ENCODE assay signal across 14 mouse cellular contexts in genomic region chr1:66874740-66875139, GRCm38 (mm10).
"Had no signal": no experiment of that assay in that cellular context is flagged by ENCODE, and none has a peak within 500 bp of the region (broad histone marks: within the 10 kb centered on the region; RNA-seq: fewer than 3 reads in every experiment).

No protein-coding gene starts in this region.

- H3K9me3 ChIP-seq: midbrain, embryonic 12.5 days had no signal

- H3K36me3 ChIP-seq: midbrain, embryonic 10.5 days; midbrain, embryonic 12.5 days; neural tube, embryonic 12.5 days had no signal

- H3K27ac ChIP-seq: midbrain, embryonic 10.5 days; midbrain, embryonic 12.5 days; neural tube, embryonic 12.5 days had no signal

- H3K4me1 ChIP-seq: midbrain, embryonic 10.5 days; midbrain, embryonic 12.5 days; neural tube, embryonic 12.5 days had no signal

- ATAC-seq: liver, postnatal 0 days; midbrain, embryonic 16.5 days had no signal

- DNase-seq: liver, postnatal 0 days; lung, embryonic 14.5 days; lung, postnatal 10 days; lung, postnatal 4 days; midbrain, embryonic 14.5 days; right cerebral cortex, postnatal 14 days; thymus, adult 18-20 months; thymus, postnatal 14 days; thymus, postnatal 36 days had no signal

- H3K4me3 ChIP-seq: midbrain, embryonic 10.5 days; midbrain, embryonic 12.5 days; myocyte; neural tube, embryonic 12.5 days had no signal

- H3K27me3 ChIP-seq: midbrain, embryonic 12.5 days; neural tube, embryonic 12.5 days had no signal
